Mouse (Mus musculus) forelimb bud, embryonic 11.5 days (tissue): ENCODE results near the gene Cachd1.

Experiments used
- DNase-seq: peaks from one replicate; pipeline ENCODE4 v3.0.0-alpha.2; 2012; ENCODE audit warnings: low read depth, low spot score

Gene Cachd1

DNA sequence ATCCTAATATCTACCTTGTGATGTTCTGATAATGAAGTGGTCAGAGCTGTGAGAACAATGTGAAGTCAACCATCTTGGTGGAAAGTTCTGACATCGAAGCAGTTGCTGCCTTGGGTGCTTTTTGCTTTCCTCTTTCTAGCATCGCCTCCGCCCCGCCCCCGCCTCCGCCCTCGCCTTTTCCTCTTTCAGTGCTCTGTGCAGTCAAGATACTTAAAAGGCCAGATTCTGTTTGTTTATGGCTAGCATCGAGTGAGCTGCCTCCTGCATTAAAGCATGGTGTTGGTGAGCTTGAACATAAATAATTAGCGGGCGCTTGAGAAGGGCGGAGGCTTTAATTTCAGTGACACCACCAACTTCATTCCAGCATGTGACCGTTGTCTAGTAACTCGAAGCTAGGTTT is 88.9 kb downstream of the Cachd1 start:
- DNase-seq, result no peak

DNA sequence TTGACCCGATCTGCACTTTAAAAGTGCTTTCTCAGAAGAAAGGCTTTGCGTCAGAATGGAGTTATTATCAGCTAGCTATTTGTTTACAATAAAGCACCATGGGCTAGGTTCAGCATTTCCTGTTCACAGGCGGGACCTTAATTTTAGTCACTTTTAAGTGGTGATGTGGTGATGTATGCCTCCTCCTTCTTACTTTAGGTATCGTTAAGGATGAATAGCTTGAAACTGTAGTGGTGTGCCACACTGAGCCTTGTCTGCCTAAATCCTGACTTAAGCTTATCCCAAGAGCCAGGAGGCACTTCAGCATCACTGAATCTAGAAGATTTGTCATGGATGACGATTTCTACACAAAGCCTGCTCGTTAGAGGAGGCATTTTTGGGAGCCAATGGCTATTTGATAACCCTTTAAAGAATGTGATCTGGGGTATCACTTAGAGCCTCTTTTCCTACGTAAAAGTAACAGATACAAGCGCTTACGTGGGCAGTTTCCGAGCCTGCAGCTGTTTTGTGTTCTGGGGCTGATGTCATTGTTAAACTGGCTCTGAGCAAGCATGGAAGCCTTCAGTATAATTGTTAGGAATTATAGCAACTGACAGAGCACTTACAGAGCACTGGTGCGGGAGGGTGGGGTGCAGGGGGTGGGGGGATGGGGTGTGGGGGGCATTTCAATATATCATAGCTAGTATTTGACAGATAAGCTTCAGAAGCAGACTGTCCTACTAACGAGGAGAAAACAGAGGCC is 89.7 kb downstream of the Cachd1 start:
- DNase-seq, result no peak

DNA sequence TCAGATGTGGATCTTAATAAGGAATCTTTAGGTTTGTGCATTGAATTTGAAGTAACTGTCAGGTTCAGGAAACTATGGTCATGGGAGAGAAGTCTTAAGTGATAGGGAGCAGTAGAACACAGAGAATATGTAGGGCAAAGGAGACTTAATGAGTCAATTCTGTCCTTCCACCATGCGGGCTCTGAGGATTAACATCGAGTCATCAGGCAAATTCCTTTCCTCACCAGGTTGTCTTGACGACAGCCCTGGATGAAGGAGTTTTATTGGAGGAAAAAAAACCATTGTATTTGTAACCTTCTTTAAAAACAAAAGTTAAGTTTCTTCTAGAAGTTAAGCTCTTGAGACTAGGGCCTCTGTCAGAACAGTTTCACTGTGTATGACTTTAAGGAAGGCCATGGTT is 100.9 kb downstream of the Cachd1 start:
- DNase-seq, result no peak

DNA sequence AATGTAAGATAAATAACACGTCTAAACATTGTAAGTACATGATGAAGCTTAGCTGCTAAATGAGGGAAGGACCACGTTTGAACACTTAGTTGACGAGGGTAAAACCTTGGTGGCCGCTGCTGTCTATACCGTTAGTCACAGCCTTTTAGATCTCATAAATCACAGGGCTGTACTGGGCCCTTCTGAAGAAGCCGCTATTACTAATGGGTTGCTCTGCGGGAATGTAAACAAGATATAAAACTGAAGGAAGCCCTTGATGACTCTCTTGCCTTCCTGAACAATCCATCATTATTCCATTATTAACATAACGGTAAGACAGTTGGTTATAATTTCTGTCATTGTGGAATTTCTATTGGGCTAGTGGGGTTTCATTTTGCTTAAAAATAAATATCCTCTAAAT is 102.9 kb downstream of the Cachd1 start:
- no peak for DNase-seq

DNA sequence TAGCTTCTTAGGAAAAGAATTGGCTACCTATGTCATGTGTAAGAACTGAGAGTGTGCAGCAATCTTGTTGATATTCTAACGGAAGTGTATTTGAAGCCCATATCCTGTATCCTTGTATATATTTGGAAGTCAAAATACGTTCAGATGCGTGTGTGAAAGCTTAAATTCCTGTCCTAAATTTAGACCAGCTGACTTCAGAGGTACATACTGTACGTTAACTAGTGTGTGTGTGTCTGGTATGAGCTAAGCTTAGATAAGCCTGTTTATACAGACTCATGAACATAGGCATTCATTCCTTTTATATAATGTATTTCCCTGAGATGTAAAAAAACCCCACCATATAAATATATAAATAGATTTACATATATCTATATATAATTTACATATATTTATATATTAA is 103.6 kb downstream of the Cachd1 start:
- no peak for DNase-seq

DNA sequence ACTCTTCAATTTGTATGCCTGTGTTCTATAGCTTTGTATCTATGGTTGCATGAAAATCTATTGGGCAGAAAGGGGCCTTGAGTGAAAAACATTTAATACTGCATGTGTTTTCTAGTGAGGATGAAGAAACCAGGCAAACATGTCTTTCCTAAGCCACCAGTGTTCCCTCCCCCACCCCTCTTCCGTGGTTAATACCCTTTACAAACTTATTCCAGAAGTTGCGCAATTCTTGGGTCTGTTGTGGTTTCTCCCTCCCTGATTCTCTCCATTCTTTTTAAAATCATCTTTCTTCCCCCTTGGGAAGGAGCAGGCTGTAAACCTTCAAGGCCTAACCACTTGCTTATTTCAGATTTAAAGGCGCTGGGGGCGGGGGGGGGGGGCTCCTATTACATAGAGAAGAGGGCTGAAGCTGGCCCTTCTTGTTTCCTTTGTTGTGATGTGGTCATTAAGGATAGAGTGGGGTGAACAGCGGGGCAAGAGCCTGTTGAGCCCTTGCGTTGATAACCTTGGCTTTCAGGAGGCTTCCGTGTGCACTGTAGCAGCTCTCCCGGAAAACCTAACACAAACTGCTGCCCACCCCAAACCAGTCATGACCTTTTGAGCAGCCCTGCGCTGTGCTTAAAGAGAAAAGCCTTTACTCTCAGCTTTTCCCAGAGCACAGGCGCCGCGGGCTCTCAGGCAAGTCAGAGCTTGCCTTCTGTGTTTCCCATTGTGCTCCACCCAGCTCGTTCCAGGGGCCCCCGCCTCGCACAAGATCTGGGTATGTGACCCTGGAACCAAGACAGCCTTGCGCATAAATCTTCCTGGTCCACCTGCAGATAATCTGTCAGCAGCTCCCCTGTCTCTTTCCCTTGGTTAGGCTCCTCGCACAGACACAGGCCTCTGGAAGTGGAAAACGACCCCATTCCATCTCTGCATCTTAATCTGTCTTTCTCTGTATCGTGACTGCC is 109.6 kb downstream of the Cachd1 start:
- DNase-seq, result peak; percentile 70

DNA sequence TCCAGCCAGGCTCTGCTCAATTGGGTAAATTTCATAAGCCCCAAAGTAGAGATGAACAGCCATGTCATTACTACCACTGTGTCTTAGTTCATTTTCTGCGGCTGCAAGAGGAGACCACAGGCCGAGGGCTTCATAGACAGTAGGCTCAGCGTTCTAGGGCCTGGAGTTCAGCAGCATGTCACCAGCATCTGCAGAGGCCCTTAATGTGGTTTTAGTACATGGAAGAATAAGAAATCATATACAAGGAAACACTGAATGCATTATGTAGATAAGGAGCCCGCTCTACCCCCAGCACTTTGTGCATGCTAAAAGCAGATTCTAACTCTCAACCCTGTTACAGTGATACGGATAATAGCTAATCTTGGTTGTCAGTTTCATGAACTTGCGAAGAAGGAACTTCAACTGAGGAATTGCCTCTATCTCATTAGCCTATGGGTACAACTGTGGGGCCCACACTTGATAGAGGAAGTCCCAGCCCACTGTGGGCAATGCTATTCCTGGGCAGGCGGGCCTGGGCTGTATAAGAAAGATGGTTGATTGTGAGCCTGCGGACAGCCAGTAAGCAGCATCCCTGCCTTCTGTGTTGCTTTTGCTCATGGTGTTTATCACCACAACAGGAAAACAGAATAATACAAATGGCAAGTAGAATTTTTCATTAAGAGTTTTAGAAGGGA is 110.4 kb downstream of the Cachd1 start:
- DNase-seq, result no peak

DNA sequence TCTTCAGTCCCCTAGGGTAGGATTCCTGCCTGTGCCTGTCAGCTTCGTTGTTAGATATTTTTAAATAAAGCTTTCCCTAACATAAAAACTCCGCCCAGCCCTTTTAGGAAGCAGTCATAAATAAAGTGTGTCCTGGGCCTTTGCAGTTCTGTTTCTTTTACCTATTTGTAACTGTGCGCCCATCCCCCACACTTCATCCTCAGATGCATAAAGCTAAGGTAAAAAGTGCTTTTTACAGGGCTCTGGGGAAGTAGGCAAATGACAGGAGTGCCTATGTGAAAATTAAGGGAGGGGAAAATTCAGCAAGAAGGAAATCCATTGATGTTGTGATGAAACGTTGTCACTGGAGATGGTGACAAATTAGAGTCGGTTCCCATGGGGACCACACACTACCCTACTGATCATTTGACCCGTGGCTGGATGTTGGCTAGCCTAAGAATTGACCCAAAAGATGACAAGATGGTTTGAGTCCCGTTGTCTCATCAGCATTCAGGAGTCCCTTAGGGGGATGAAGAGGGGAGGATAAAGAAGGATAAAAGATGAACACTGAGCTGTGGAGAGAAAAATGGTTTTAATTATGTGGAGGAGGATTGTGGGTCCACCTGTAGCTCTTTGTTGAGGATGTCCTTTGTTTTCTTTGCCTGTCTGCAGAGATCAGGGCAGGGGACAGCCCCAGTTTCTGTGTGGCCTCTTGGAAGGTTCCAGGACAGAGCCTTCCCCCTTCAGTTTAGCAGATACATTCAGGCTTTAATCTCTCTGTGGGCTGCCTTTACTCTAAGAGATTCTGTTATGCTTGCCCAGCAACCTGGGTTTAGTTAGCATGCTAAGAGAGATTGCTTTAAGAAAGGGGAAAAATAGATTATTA is 113.9 kb downstream of the Cachd1 start:
- DNase-seq, result no peak

DNA sequence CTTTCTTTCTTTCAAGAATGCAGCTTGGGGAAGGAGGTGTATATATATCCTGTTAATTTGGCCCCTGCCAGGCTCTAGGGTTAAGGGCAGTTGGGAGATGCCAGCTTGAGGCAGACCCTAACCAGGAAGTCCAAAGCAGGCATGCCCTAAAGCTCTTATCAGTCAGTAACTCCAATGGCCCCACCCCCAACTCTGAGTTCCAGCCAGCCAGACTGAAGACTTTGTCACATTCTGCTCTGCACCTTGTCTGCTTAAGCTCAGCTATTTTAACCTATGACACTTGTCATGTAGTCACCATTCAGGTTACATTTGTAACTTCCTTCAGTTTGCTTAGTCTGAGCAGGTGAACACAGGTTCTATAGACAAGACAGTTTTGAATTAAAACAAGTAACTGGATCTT is 117.3 kb downstream of the Cachd1 start:
- no peak for DNase-seq

DNA sequence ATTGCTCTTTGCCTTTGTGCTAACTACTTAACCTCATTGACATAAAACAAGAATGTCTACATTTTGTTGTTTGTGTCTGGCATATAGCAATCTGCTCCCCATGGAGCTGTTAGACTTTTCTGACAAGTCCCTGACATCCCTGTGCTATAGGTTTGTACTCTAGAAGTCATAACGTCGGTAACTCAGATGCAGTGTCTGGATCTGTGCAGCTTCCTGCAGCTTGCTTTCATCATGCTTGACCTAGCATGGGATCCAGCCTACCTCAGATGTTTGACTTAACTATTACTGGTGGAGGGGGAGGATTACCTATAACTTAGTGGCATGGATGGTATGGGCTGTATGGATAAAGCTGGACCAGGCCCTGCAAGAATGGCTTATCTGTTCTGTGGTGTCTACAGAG is 117.7 kb downstream of the Cachd1 start:
- no peak for DNase-seq

DNA sequence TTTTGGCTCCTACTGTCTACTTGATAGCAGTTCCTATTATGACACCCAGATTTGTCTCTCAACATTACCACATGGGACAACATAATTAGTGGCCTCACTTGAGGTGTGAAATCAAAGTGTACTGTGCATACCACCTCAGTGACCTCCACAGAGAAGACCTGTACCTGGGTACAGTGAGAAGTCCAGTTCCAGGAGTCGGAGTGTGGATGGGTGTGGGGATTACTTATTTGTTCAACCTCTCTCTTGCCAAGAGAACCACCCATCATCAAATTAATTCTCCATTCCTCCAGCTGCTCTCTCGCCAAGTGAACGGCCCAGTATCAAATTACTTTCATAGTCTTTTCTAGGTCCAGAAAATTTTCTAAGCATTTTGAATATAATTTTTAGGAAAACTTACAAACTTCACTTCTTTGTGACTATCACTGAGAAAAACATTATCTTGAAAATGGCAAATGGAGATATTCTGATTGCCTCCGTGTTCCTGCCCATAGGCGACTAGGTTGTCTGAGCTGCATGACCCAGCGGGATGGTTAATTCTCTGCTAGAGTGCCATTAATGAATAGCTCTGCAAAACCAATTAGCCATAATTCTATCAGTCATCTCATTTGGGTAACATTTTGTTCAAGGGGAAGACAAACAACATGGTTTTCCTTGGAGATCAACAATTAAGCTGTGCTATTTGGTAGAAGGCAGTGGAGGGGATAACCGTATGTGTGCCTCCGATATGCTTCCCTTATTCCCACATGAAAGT is 120.0 kb downstream of the Cachd1 start:
- DNase-seq, result no peak

DNA sequence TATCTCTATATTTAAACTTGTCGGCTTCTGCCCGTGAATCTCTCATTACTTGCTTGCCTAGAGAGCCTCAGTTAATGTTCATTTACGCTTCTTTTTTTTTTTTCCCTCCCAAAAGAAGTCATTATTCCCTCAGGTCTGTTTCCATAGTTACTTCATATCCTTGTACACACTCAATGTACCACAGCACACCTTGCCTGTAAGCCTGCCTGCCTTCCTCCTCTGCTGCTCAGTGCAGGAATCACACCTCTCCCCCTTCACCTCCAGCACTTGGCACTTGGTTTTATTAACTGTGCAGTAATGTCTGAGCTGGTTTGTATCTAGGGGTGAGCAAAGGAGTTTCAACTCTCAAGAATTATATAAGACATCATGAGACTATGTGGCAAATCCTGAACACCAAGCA is 121.5 kb downstream of the Cachd1 start:
- DNase-seq, result no peak

DNA sequence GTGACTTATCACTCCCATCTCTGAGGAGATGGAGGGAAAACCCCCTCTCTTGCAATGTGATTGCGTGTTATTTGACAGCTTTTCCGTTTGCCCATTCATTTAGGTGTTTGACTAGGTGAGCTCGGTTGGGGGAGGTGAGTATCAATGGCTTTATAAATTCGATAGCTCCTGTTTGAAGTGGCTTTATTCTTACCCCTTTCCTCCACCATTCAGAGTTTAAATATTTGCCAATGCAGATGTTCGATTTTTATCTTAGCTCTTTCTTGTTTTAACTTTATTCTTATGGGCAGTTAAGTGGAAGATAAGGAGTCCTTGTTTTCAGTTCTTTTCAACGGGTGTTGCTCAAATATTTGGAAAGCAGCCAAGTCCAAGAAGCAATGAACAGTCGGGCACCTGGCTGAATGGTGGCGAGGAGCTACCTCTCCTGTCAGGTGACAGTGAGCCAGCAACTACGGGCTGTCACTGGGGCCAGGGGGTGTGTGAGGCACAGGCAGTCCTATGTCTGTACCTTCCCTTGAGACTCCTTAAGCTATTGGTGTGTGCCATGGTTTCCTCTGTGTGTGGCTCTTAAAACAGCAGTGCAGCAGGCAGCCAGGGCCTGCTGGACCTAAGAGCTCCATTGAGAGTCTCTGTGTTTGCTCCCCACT is 133.3 kb downstream of the Cachd1 start:
- DNase-seq, result no peak

DNA sequence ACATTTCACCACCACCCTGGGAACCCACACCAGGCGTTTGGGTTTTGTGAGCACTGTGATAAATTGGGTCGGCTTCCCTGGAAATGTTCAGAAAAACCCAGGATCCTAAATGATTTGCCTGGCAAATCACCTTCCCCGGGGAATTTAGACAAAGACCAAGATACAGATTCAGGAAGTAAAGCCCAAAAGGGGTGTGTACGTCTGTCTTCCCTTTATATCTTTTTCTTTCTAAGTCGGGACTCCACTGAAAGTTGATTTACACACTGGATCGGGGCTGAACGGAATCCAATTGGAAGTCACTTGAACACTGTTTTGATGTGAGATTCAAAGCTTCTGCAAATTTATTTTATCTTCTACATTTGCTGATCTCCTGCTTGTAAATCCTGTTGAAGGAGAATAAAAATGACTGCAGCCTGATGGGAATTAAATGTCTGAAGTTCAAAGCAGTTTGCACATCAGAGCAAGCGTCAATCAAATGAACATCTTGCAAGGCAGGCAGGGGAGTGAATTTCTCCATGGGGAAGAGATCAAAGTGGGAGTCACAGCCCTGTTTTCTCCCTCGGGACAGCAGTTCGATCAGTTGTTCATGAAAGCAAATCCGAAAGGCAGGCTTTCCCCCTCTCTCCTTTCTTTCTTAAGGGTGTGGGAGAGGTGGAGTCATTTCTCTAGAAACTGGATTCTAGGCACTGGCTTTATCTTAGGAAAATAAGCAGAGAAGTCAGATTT is 134.3 kb downstream of the Cachd1 start:
- no peak for DNase-seq

DNA sequence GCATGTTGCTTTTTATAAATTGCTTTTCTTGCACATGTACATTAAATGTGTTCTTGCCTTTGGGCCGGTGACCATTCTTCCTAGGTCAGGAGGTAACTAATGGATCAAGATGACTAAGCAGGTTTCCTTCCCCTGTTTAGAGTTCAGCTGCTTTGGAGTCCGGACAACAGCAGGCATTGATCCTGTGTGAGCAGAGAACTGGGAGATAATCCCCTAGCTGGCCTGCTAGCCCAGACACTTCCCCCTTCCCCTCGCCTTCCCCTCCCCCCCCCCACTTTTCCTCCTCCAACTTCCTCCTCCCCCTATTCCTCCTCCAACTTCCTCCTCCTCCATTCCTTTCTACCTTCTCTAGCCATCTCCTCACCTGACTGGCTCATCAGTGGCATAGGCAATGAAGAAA is 135.2 kb downstream of the Cachd1 start:
- DNase-seq, result no peak

DNA sequence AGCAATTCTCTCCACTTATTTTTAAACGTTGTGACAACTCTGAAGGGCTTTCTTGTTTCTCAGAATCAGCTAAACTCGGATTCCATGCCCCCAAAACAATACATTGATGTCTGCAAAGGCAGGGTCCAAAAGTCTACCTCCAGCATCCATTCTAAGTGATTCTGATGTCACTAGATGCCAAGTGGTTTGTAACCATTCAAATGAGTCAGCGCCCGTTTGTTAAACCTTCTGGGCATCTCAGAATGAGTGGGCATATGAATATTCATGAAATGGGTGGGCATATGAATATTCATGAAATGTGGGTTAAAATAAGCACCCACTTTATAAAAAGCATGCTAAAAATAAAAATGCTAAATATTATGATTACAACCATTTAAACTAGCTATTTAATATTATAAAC is 137.2 kb downstream of the Cachd1 start:
- no peak for DNase-seq

DNA sequence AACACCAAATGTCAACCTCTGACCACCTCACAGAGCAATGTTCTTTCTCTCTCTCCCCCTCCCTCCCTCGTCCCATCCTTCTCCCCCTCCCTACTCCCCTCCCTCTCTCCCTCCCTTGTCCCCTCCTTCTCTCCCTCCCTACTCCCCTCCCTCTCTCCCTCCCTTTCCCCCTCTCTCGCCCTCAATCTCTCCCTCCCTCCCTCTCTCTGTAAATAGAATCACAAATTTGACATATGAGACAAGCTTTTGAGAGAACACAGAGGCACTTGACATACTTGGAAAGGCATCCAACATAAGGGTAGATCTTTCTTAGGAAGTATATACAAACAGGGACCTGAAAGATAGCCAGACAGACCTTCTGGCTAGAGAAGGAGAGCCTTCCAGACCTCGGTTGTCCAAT is 138.1 kb downstream of the Cachd1 start:
- DNase-seq, result no peak

DNA sequence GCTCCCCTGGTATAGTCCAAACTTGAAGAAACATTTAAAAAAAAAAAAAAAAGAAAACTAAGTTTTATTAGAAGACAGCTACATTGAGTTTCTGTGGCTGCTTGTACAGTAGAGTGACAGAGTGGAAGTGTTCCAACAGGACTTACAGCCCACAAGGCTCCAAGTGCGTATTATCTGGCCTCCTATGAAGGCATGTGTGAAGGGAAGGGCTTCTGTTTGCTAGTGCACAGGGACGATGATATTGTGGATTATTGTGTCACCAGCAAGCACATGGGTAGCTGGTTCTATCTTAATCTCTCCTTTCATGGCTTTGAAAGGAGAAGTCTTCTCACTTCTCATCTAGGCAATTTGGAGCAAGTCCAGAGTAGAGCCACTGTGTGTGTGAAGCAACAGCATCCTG is 138.6 kb downstream of the Cachd1 start:
- DNase-seq, result no peak

DNA sequence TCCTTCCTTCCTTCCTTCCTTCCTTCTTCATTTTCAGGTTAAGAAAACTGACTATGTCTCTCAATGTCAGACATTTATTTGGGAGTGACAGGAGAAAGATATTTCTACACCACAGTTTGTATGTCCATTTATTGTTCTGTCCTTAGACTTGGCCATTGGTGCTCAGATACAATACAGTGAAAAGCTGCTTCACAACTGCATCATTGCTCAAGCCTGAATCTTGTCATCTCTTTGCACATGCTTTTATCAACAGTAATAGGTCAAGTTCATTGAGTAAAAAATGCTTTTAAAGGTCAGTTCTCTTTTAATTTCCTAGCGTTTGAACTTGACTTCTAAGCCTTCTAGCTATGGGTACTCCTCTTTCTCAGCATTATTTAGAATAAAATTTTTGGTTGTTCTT is 141.0 kb downstream of the Cachd1 start:
- DNase-seq, result no peak

DNA sequence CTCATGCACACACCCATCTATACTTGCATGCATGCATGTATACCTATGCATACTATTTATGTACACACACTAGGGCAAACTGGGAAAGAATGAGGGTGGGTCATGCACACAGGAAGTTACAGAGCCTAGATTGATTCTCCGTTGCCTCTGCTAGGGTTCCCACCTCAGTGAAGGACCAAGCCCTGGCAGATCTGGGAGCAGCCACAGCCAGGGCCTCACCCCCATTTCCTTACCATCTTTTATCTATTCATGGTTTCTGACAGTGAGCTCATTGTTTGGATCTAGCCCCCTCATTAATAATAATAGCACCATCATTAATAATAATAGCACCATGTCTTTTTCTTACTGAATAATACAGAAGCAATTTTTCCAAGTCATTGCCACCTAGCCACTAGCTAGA is 143.9 kb downstream of the Cachd1 start:
- no peak for DNase-seq
